Mouse (Mus musculus) intestine, embryonic 16.5 days (tissue): ENCODE data around the gene Mdc1. TPM values are rescaled to one million over a fixed set of nuclear protein-coding genes. Genes with fewer than 3 reads are reported as not detected.

ENCODE experiments used
- ATAC-seq: fragments of 200-750 bp; cut with Nextera tagmentation; 2 replicates; pipeline ENCODE4 v1.8.0; 2017; ENCODE audit warnings: moderate TSS enrichment, moderate library complexity
- H3K27ac ChIP-seq: fragments of 300-500 bp; sonication (generic); 2 replicates; pipeline ENCODE4 v1.5.1; 2014; ENCODE audit warnings: mild to moderate bottlenecking, low read length
- H3K27me3 ChIP-seq: fragments of 300-500 bp; sonication (generic); replicated peaks from 2 replicates; pipeline ENCODE4 v1.6.1; 2014; ENCODE audit warnings: low read length, control low read depth, mixed read lengths; ENCODE audit not compliant: control insufficient read depth, insufficient read depth
- H3K36me3 ChIP-seq: fragments of 300-500 bp; sonication (generic); 2 replicates; pipeline ENCODE4 v1.6.1; 2014; ENCODE audit warnings: low read length, control low read depth; ENCODE audit not compliant: control insufficient read depth, insufficient read depth
- H3K4me1 ChIP-seq: fragments of 300-500 bp; sonication (generic); 2 replicates; pipeline ENCODE4 v1.6.1; 2014; ENCODE audit warnings: low read length, control low read depth, mixed read lengths; ENCODE audit not compliant: control insufficient read depth, insufficient read depth
- H3K4me2 ChIP-seq: fragments of 300-500 bp; sonication (generic); 2 replicates; pipeline ENCODE4 v1.6.1; 2014; ENCODE audit warnings: low read depth, low read length, control low read depth
- H3K4me3 ChIP-seq: fragments of 300-500 bp; sonication (generic); 2 replicates; pipeline ENCODE4 v1.5.1; 2014; ENCODE audit warnings: mild to moderate bottlenecking, low read length
- H3K9ac ChIP-seq: fragments of 300-500 bp; sonication (generic); 2 replicates; pipeline ENCODE4 v1.6.1; 2014; ENCODE audit warnings: low read depth, low read length
- H3K9me3 ChIP-seq: fragments of 300-500 bp; sonication (generic); 2 replicates; pipeline ENCODE4 v1.6.1; 2016; ENCODE audit warnings: low read length, control low read depth; ENCODE audit not compliant: control insufficient read depth
- WGBS: fragments of 180-500 bp; shearing (Covaris S2); extraction: QIAGEN DNeasy Blood & Tissue Kit; methylation state at CpG from one replicate; pipeline ENCODE4 v1.1.7; 2014; 5-methylcytosine and 5-hydroxymethylcytosine counted together
- polyA plus RNA-seq: library from polyadenylated mRNA; unstranded; fragments of >200 nt; fragmentation: Nextera tagmentation; extraction: Ambion mirVana; gene quantifications from 2 replicates; pipeline ENCODE4 v1.2.1, GENCODE M21; 2015

Gene Mdc1
- polyA plus RNA-seq, 1 experiment from 2014 or later: 11.8 TPM

- no peak overlapping the region for H3K27ac ChIP-seq
- peaks cover 32% of the 10 kb centered on the region for H3K36me3 ChIP-seq
- H3K4me2 ChIP-seq: no peak overlapping the region
- no peaks in the 10 kb centered on the region for H3K27me3 ChIP-seq
- no peak overlapping the region for H3K9ac ChIP-seq
- WGBS: 70% methylated on average over 11 of the region's 17 CpGs
- H3K9me3 ChIP-seq: no peaks in the 10 kb centered on the region
- H3K4me1 ChIP-seq: no peaks in the 10 kb centered on the region
- no peak overlapping the region for H3K4me3 ChIP-seq
- no peak for ATAC-seq
These were observed 46.4 kb downstream of the Mdc1 start for GRCm38 (mm10) chr17:35887725-35888124.

GRCm38 (mm10) chr17:35896781-35897643, 55.7 kb downstream of the Mdc1 start, which contains the start of gene 2310061I04Rik:
Gene 2310061I04Rik (minus strand): TSS chr17:35897431.
- Histone ChIP-seq H3K36me3 (peaks cover 11% of the 10 kb centered on the region; the same call in 1 of the 2 replicates), H3K4me1 (peaks cover 14% of the 10 kb centered on the region), H3K9me3 (no peaks in the 10 kb centered on the region), H3K9ac (peak within 1 kb of the TSS; percentile 84), H3K4me2 (peak within 1 kb of the TSS; percentile 92), H3K4me3 (peak within 1 kb of the TSS; percentile 72), H3K27ac (peak within 1 kb of the TSS; percentile 72), H3K27me3 (no peaks in the 10 kb centered on the region)
- under 1% methylated on average over 82 of the region's 86 CpGs for WGBS
- peak; percentile 95 for ATAC-seq

DNA sequence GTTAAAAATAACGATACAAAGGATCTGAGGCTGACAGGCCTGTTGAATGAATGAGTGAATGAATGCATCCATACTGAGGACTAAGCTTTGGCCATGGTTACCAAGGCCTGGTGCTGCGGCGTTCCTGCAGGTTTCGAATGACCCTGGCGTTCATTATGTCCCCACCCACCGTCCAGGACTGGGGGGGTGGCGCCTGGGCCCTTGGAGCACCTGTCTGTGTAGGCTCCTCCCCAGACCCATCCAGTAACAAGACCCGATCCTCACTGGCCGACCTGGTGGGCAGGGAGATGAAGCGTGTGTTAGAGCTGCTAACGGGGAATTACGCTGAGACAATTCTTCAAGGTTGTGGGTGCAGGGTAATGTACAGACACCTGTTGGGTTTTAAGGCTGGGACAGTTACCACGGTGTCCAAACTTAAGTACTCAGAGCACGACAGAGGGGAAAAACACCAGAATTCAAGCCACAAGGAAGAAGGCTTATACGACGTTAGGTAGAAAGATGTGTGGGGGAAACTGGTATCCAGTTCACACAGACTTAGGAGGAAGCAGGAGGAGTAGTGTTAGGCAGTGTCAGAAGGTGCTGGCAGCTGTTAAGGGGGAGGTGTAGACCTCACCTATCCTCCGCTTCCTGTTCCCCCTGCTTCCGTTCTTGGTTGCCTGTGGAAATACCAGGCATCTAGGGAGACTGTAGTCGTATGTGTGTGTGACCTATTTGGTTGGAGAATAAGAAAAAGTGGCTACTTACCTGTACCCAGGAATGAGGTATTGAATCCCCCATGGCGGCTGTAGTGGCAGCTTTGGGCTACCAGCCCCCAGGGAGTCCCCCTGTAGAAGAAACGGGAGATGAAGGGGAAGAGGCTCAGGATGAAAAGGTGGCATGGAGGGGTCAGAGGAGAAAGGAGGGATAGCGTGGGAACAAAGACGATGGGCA, 56.6 kb downstream of the Mdc1 start:
- Histone ChIP-seq H3K9ac (peak overlapping the region; percentile 66), H3K27me3 (no peaks in the 10 kb centered on the region), H3K4me1 (peaks cover 14% of the 10 kb centered on the region), H3K4me3 (peak overlapping the region; percentile 72), H3K4me2 (peak overlapping the region; percentile 51), H3K9me3 (no peaks in the 10 kb centered on the region), H3K36me3 (peaks cover 9% of the 10 kb centered on the region; the same call in 1 of the 2 replicates), H3K27ac (peak overlapping the region; percentile 4; the same call in 1 of the 2 replicates)
- ATAC-seq: peak; percentile 56
- WGBS: 40% methylated on average over 23 of the region's 23 CpGs

DNA sequence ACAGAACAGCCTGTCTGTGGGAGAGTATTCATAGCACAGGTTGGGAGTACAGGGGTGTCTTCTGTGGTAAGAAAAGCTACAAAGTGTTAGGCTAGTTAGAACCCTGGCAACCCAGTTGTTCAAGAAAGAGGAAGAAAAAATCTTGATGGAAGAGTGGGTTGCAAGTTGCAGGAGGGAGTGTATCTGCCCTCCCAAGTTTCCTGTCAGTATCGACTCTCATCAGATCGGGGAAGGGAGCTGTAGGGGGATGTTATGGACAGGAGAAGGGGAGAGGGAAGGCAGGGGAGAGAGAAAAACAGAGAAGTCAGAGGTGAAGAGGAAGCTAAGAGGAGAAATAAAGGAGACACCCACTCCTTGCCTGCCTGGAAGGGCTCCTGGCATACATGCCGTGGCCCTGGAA, 59.3 kb downstream of the Mdc1 start:
- Histone ChIP-seq H3K4me3 (no peak overlapping the region), H3K9ac (no peak overlapping the region), H3K4me1 (peaks cover 13% of the 10 kb centered on the region), H3K27ac (no peak overlapping the region), H3K27me3 (no peaks in the 10 kb centered on the region), H3K4me2 (no peak overlapping the region), H3K9me3 (no peaks in the 10 kb centered on the region), H3K36me3 (no peaks in the 10 kb centered on the region; the same call in 1 of the 2 replicates)
- 93% methylated on average over 3 of the region's 3 CpGs for WGBS
- ATAC-seq: no peak

DNA sequence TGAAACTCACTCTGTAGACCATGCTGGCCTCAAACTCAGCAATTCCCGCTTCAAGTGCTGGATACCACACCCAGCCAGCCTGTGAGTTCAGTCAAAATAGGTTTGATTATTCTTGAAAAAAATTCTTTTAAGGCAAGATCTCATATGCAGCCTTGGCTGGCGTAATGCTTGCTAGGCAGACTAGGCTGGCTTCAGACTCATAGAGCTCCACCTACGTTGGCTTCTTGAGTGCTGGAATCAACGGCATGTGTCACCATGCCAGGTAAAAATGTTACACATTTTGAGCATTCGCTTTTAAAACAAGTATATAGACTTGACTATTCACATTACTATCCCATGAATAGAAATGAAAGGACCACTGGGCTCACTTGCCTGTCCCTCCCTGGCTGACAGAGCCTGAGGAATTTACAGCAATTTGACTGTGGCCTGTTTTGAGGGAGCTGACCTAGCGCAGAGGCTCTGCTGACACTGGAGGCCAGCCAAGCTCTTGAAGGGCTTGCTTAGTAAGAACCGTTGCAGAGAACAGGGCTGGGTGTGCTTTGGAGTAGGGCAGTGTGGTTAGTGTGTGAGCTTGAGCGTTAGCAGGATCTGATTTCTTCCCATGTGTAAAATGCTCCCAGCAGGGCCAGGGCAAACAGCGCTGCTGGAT, 62.2 kb downstream of the Mdc1 start:
- H3K9ac ChIP-seq: no peak overlapping the region
- H3K36me3 ChIP-seq: peaks cover 3% of the 10 kb centered on the region
- ATAC-seq: no peak
- no peak overlapping the region for H3K4me3 ChIP-seq
- H3K4me1 ChIP-seq: no peaks in the 10 kb centered on the region
- no peaks in the 10 kb centered on the region for H3K27me3 ChIP-seq
- no peak overlapping the region for H3K27ac ChIP-seq
- H3K9me3 ChIP-seq: no peaks in the 10 kb centered on the region
- no peak overlapping the region for H3K4me2 ChIP-seq
- WGBS: 87% methylated on average over 9 of the region's 9 CpGs

- peaks cover 4% of the 10 kb centered on the region for H3K4me1 ChIP-seq
- H3K9ac ChIP-seq: no peak overlapping the region
- H3K36me3 ChIP-seq: peaks cover 3% of the 10 kb centered on the region
- no peak overlapping the region for H3K4me3 ChIP-seq
- ATAC-seq: no peak
- no peaks in the 10 kb centered on the region for H3K9me3 ChIP-seq
- H3K27ac ChIP-seq: no peak overlapping the region
- WGBS: 84% methylated on average over 4 of the region's 4 CpGs
- no peak overlapping the region for H3K4me2 ChIP-seq
- no peaks in the 10 kb centered on the region for H3K27me3 ChIP-seq
These were observed 62.7 kb downstream of the Mdc1 start for GRCm38 (mm10) chr17:35903992-35904355.

DNA sequence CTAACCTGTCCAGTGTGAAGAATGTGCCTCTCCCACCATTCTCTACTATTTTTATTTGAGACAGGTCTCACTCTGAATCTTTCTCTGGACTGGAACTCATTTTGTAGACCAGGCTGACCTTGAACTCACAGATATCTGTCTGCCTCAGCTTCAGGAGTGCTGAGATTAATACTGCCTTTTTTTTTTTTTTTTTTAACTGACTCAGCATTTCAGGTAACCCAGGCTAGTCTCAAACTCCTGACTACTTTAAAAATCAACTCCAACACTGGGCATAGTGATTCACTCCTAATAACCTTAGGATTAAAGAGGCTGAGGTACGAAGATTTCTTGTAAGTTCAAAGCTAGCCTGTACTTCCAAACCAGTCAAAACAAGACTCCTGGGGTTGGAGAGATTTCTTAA, 64.3 kb downstream of the Mdc1 start:
- H3K27ac ChIP-seq: no peak overlapping the region
- no peak overlapping the region for H3K4me2 ChIP-seq
- no peaks in the 10 kb centered on the region for H3K9me3 ChIP-seq
- peaks cover 3% of the 10 kb centered on the region for H3K36me3 ChIP-seq
- WGBS: 96% methylated on average over 1 of the region's 1 CpGs
- ATAC-seq: no peak
- H3K9ac ChIP-seq: no peak overlapping the region
- H3K27me3 ChIP-seq: no peaks in the 10 kb centered on the region
- peaks cover 8% of the 10 kb centered on the region for H3K4me1 ChIP-seq
- no peak overlapping the region for H3K4me3 ChIP-seq

DNA sequence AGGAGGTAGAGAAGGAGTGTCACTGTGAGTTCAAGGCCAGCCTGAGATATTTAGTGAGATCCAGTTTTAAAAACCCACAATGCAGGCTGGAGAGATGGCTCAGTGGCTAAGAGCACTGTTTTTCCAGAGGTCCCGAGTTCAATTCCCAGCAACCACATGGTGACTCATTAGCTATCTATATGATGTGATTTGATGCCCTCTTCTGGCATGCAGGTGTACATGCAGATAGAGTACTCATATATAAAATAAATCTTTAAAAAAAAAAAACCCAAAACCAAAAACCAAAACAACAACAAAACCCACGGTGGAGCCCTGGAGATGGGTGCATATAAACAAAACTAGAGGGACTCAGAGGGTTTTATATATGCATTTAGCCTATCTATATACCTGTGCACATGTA, 66.3 kb downstream of the Mdc1 start:
- Histone ChIP-seq H3K4me2 (no peak overlapping the region), H3K27me3 (no peaks in the 10 kb centered on the region), H3K4me3 (no peak overlapping the region), H3K9ac (no peak overlapping the region), H3K9me3 (no peaks in the 10 kb centered on the region), H3K4me1 (peaks cover 8% of the 10 kb centered on the region), H3K27ac (no peak overlapping the region), H3K36me3 (peaks cover 9% of the 10 kb centered on the region)
- WGBS: 80% methylated on average over 2 of the region's 2 CpGs
- no peak for ATAC-seq
